Mouse (Mus musculus) erythroblast, embryonic 14.5 days (primary cell): ENCODE results near the gene Cpa5.

Experiments
- GATA1 ChIP-seq: IDR thresholded peaks from 2 replicates; pipeline ENCODE4 v1.6.1; 2012; ENCODE audit warnings: low read length, inconsistent platforms, mixed read lengths
- TAL1 ChIP-seq: IDR thresholded peaks from 3 replicates; pipeline ENCODE4 v1.6.1; 2012; ENCODE audit warnings: low read length, inconsistent platforms, mixed read lengths

DNA sequence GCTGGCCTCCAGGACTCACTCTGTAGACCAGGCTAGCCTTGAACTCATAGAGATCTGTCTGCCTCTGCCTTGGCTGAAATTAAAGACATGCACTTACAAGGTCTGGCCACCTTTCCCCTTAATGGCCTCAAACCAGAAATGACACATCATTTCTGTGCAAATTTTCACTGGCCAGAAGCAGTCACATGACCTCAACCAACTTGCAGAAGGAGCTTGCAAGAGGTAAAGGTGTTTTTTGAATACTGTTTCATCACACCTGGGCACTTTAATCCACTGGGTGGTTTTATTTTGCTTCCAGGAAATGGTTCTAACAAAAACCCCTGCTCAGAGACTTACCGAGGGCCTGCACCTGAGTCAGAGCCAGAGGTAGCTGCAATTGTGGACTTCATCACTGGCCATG is 19.2 kb downstream of the Cpa5 start:
- no peak for TF ChIP-seq TAL1
- no peak for TF ChIP-seq GATA1
